Mouse (Mus musculus): ENCODE results near the gene 2610001J05Rik. TPM values are rescaled to one million over a fixed set of nuclear protein-coding genes. Genes with fewer than 3 reads are reported as not detected.

Gene 2610001J05Rik
- total RNA-seq, 2 experiments from 2014 or later: 38.2 to 45.3 TPM

DNA sequence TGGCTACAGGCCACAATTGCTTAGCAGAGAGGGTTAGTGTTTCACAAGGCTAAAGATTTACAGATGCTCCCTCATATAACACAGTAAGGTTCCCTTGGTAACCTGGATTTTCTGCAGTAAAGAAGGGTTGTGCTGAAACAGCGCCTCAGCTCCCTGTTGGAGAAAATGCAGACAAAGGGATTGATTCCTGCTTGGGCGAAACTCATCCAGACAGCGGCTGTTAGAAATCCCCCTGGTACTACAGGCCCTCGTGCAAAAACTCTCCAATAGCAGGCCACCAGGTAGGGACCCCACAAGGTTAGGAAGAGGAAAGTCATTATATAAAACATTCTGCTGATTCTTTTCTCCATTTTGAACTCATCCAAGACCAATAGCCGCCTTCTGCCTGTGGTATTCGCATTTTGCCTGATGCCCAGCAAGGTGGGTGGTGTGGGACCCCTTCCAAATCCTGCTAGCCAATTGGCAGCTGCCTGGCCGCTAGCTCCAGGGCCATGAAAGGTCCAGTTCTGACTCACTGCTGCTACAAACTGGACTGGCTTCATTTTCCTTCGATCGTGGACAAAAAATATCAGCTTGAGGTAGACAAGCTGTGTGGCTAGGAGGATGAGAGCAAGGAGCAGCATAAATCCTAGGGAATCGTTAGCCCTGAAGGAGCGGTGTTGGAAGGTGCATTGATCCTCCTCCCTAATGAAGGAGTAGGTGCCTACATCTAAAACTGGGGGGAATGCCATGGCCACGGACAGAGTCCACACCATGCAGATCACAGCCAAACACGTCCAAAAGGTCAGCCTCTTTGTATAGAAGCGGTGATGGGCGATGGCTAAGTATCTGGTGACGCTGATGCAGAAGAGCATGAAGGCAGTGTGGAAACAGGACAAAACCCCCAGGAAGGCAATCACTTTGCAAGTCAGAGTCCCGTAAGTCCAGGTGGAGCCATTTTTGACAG, 35.3 kb downstream of the 2610001J05Rik start:
- DNase-seq: no peak

DNA sequence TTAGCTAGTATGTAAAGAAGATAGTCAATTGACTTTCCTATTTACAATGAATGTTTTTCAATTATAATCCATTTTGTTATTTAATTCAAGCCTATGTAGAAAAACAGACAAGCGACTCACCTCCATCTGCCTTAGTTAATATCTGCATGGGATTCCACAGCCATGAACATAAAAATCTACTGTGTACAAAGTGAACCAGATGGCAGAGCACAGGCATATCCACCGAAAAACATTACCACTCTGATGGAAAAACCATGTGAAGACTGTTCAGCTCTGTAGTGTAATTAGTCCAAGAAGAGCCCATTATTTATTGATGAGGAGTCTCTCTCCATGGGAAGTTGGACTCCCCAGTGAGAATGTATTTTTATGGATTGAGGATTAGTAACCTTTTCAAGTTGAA, 38.5 kb downstream of the 2610001J05Rik start:
- DNase-seq: no peak

DNA sequence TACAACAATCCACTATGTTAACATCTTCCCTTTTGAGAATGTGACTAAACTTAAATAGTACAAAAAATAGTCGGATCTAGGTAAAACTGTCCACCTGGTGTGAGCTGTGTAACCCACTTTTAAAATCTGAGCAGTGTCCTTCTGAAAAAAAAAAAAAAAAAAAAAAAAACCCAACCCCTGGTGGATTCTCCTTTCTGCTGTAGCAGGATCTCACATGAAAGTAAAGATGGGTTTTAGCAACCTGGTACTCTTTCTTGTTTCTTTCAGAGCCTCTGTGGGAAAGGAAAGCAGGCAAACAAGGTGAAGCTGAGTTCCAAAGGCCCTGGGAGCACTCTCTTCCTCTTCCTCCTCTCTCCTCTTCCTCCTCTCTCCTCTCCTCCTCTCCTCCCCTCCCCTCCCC, 42.4 kb downstream of the 2610001J05Rik start:
- DNase-seq: no peak

Other genes starting within 250 kb of the 2610001J05Rik start
- gene Bmt2, start 193.6 kb downstream of the 2610001J05Rik start, total RNA-seq (2021): 10 to 100 TPM; 10.4 to 12.3 TPM
- gene Gpr85, start 31.6 kb downstream of the 2610001J05Rik start, total RNA-seq (2021): 1 to 10 TPM; 1.2 to 2.2 TPM